Mouse (Mus musculus): ENCODE results near the gene Ifnar1. TPM values are rescaled to one million over a fixed set of nuclear protein-coding genes. Genes with fewer than 3 reads are reported as not detected.
"Not testable (repeated sequence)": the region's sequence is repeated elsewhere in the genome, so short reads cannot be mapped to it uniquely, and the experiment has no call there.

The Ifnar1 gene
- 10 to 100 TPM; 36.6 to 42.0 TPM for total RNA-seq (2021)
- long read RNA-seq, experiment 1, transcript Ifnar1-201 (11 exons, 3,909 nt): major isoform, 21 of 30 reads
- long read RNA-seq, experiment 1, partial matches to known transcripts: 1 of 30 reads
- long read RNA-seq, experiment 1, other reads (novel, unspliced or antisense): 8 of 30 reads
- long read RNA-seq, experiment 2, transcript Ifnar1-201 (11 exons, 3,909 nt): major isoform, 19 of 25 reads
- long read RNA-seq, experiment 2, partial matches to known transcripts: 1 of 25 reads
- long read RNA-seq, experiment 2, other reads (novel, unspliced or antisense): 4 of 25 reads

GRCm38 (mm10) chr16:91484808-91485700 lies at the start of gene Ifnar1:
Gene Ifnar1, plus strand, starts transcription at chr16:91485238.
- intact Hi-C loops (cut with DNase I): loop anchor here (2.0 to 5.0 kb wide), 2 partner anchors 18 to 73 kb away; no protein-coding TSS in a partner anchor
- peak; percentile 99 to 100 for DNase-seq

GRCm38 (mm10) chr16:91438081-91438480 lies 47.0 kb upstream of the Ifnar1 start:
- DNase-seq: no peak
- intact Hi-C loops (cut with DNase I): no loop called here

- intact Hi-C loops (cut with DNase I); DNase-seq: not testable (repeated sequence)
Observed at GRCm38 (mm10) chr16:91438599-91438998, 46.4 kb upstream of the Ifnar1 start.

- DNase-seq: peak; percentile 77 to 85
- intact Hi-C loops (cut with DNase I): loop anchor here (1.0 to 10.0 kb wide), 3 partner anchors 35 to 357 kb away; partner anchors contain the start of gene Il10rb
Observed at GRCm38 (mm10) chr16:91441366-91441765, 43.7 kb upstream of the Ifnar1 start.

GRCm38 (mm10) chr16:91441811-91442240 lies 43.2 kb upstream of the Ifnar1 start:
- DNase-seq: no peak
- intact Hi-C loops (cut with DNase I): loop anchor here (1.0 to 10.0 kb wide), 3 partner anchors 35 to 357 kb away; partner anchors contain the start of gene Il10rb

- no peak for DNase-seq
- intact Hi-C loops (cut with DNase I): loop anchor here (10.0 kb wide), 1 partner anchor 358 kb away; no protein-coding TSS in a partner anchor
Observed at GRCm38 (mm10) chr16:91442446-91442845, 42.6 kb upstream of the Ifnar1 start.

GRCm38 (mm10) chr16:91443211-91443611 lies 41.8 kb upstream of the Ifnar1 start:
- intact Hi-C loops (cut with DNase I): loop anchor here (10.0 kb wide), 1 partner anchor 358 kb away; no protein-coding TSS in a partner anchor
- no peak for DNase-seq

GRCm38 (mm10) chr16:91444847-91445246 lies 40.2 kb upstream of the Ifnar1 start:
- intact Hi-C loops (cut with DNase I): loop anchor here (10.0 kb wide), 1 partner anchor 360 kb away; no protein-coding TSS in a partner anchor
- DNase-seq: no peak

- no peak for DNase-seq
- intact Hi-C loops (cut with DNase I): loop anchor here (10.0 kb wide), 1 partner anchor 361 kb away; no protein-coding TSS in a partner anchor
Observed at GRCm38 (mm10) chr16:91445566-91445965, 39.5 kb upstream of the Ifnar1 start.

GRCm38 (mm10) chr16:91446778-91447511 lies 38.1 kb upstream of the Ifnar1 start:
- intact Hi-C loops (cut with DNase I): loop anchor here (10.0 kb wide), 1 partner anchor 362 kb away; no protein-coding TSS in a partner anchor
- no peak for DNase-seq

- peak; percentile 23 to 46 for DNase-seq
- intact Hi-C loops (cut with DNase I): loop anchor here (10.0 kb wide), 1 partner anchor 363 kb away; no protein-coding TSS in a partner anchor
Observed at GRCm38 (mm10) chr16:91447512-91447900, 37.5 kb upstream of the Ifnar1 start.

- intact Hi-C loops (cut with DNase I): loop anchor here (10.0 kb wide), 1 partner anchor 363 kb away; no protein-coding TSS in a partner anchor
Observed at GRCm38 (mm10) chr16:91448088-91448487, 37.0 kb upstream of the Ifnar1 start.

GRCm38 (mm10) chr16:91448895-91449294 lies 36.1 kb upstream of the Ifnar1 start:
- intact Hi-C loops (cut with DNase I): loop anchor here (10.0 kb wide), 1 partner anchor 364 kb away; no protein-coding TSS in a partner anchor
- DNase-seq: no peak

More at GRCm38 (mm10) chr16:91448088-91448487, 37.0 kb upstream of the Ifnar1 start:
- DNase-seq: no peak

- intact Hi-C loops (cut with DNase I): no loop called here
Observed at GRCm38 (mm10) chr16:91450137-91451064, 34.6 kb upstream of the Ifnar1 start.

GRCm38 (mm10) chr16:91451949-91452348 lies 33.1 kb upstream of the Ifnar1 start:
- no peak for DNase-seq
- intact Hi-C loops (cut with DNase I): no loop called here

More at GRCm38 (mm10) chr16:91450137-91451064, 34.6 kb upstream of the Ifnar1 start:
- DNase-seq: no peak

- DNase-seq: peak in 1 of 2 experiments; percentile 50
- intact Hi-C loops (cut with DNase I): no loop called here
Observed at GRCm38 (mm10) chr16:91452363-91452896, 32.6 kb upstream of the Ifnar1 start.

GRCm38 (mm10) chr16:91455868-91456267 lies 29.2 kb upstream of the Ifnar1 start:
- intact Hi-C loops (cut with DNase I): no loop called here
- no peak for DNase-seq

GRCm38 (mm10) chr16:91458301-91458746 lies 26.7 kb upstream of the Ifnar1 start:
- intact Hi-C loops (cut with DNase I): no loop called here
- DNase-seq: no peak
